Mouse (Mus musculus) stomach, embryonic 16.5 days (tissue): ENCODE measurements at regions not wholly inside any gene's neighbourhood (a gene's known extent, or its start where the extent isn't known, plus 50 kb on each side); places are given as distances from the start of the nearest gene placed in this dataset.

Experiments used
- ATAC-seq: fragments of 200-750 bp; cut with Nextera tagmentation; 2 replicates; pipeline ENCODE4 v1.8.0; 2017; ENCODE audit warnings: moderate number of reproducible peaks, moderate TSS enrichment; ENCODE audit not compliant: insufficient read depth, low FRiP score
- H3K27ac ChIP-seq: fragments of 300-500 bp; sonication (generic); 2 replicates; pipeline ENCODE4 v1.5.1; 2014; ENCODE audit warnings: low read length
- H3K27me3 ChIP-seq: fragments of 300-500 bp; sonication (generic); 2 replicates; pipeline ENCODE4 v1.6.1; 2014; ENCODE audit warnings: low read length, control low read depth, mixed read lengths; ENCODE audit not compliant: control insufficient read depth, insufficient read depth
- H3K36me3 ChIP-seq: fragments of 300-500 bp; sonication (generic); 2 replicates; pipeline ENCODE4 v1.6.1; 2014; ENCODE audit warnings: low read length; ENCODE audit not compliant: control insufficient read depth, insufficient read depth
- H3K4me1 ChIP-seq: fragments of 300-500 bp; sonication (generic); 2 replicates; pipeline ENCODE4 v1.6.1; 2014; ENCODE audit warnings: low read length, control low read depth, mixed read lengths; ENCODE audit not compliant: control insufficient read depth, insufficient read depth
- H3K4me2 ChIP-seq: fragments of 300-500 bp; sonication (generic); 2 replicates; pipeline ENCODE4 v1.6.1; 2014; ENCODE audit warnings: low read depth, low read length, mixed read lengths
- H3K4me3 ChIP-seq: fragments of 300-500 bp; sonication (generic); replicated peaks from 2 replicates; pipeline ENCODE4 v1.5.1; 2014; ENCODE audit warnings: mild to moderate bottlenecking, low read length
- H3K9ac ChIP-seq: fragments of 300-500 bp; sonication (generic); 2 replicates; pipeline ENCODE4 v1.6.1; 2014; ENCODE audit warnings: low read length
- H3K9me3 ChIP-seq: fragments of 300-500 bp; sonication (generic); replicated peaks from 2 replicates; pipeline ENCODE4 v1.6.1; 2016; ENCODE audit warnings: low read length, control low read depth; ENCODE audit not compliant: control insufficient read depth
- WGBS: fragments of 180-500 bp; shearing (Covaris S2); extraction: QIAGEN DNeasy Blood & Tissue Kit; methylation state at CpG from one replicate; pipeline ENCODE4 v1.1.7; 2014; 5-methylcytosine and 5-hydroxymethylcytosine counted together

- WGBS = 70% methylated on average over 3 of the region's 3 CpGs
- Histone ChIP-seq H3K27me3 (no peaks in the 10 kb centered on the region), H3K4me1 (no peaks in the 10 kb centered on the region), H3K36me3 (no peaks in the 10 kb centered on the region), H3K27ac (no peak overlapping the region), H3K9me3 (no peaks in the 10 kb centered on the region), H3K9ac (no peak overlapping the region), H3K4me3 (no peak overlapping the region), H3K4me2 (no peak overlapping the region)
- no peak for ATAC-seq
These were observed 803.5 kb upstream of the Chrm3 start for GRCm38 (mm10) chr13:11164130-11164529.

GRCm38 (mm10) chr13:11147268-11147667 lies 786.6 kb upstream of the Chrm3 start:
- no peaks in the 10 kb centered on the region for H3K4me1 ChIP-seq
- no peak overlapping the region for H3K9ac ChIP-seq
- H3K27ac ChIP-seq = no peak overlapping the region
- H3K36me3 ChIP-seq = no peaks in the 10 kb centered on the region
- no peak overlapping the region for H3K4me3 ChIP-seq
- no peak for ATAC-seq
- WGBS = 78% methylated on average over 3 of the region's 3 CpGs
- H3K4me2 ChIP-seq = no peak overlapping the region
- no peaks in the 10 kb centered on the region for H3K9me3 ChIP-seq
- H3K27me3 ChIP-seq = no peaks in the 10 kb centered on the region

GRCm38 (mm10) chr13:11107693-11108092 lies 747.0 kb upstream of the Chrm3 start:
- Histone ChIP-seq H3K4me1 (no peaks in the 10 kb centered on the region), H3K4me3 (no peak overlapping the region), H3K9me3 (no peaks in the 10 kb centered on the region), H3K36me3 (no peaks in the 10 kb centered on the region), H3K9ac (no peak overlapping the region), H3K4me2 (no peak overlapping the region), H3K27ac (no peak overlapping the region), H3K27me3 (no peaks in the 10 kb centered on the region)
- ATAC-seq = no peak
- WGBS = 84% methylated on average over 2 of the region's 2 CpGs

GRCm38 (mm10) chr13:11106426-11106825 lies 745.8 kb upstream of the Chrm3 start:
- Histone ChIP-seq H3K27me3 (no peaks in the 10 kb centered on the region), H3K4me2 (no peak overlapping the region), H3K4me3 (no peak overlapping the region), H3K9ac (no peak overlapping the region), H3K36me3 (no peaks in the 10 kb centered on the region), H3K27ac (no peak overlapping the region), H3K9me3 (no peaks in the 10 kb centered on the region), H3K4me1 (no peaks in the 10 kb centered on the region)
- WGBS = 84% methylated on average over 4 of the region's 4 CpGs
- ATAC-seq = no peak

- Histone ChIP-seq H3K36me3 (no peaks in the 10 kb centered on the region), H3K4me1 (no peaks in the 10 kb centered on the region), H3K27ac (no peak overlapping the region), H3K4me3 (no peak overlapping the region), H3K27me3 (no peaks in the 10 kb centered on the region), H3K9ac (no peak overlapping the region), H3K9me3 (no peaks in the 10 kb centered on the region), H3K4me2 (no peak overlapping the region)
- ATAC-seq = no peak
- WGBS = 44% methylated on average over 2 of the region's 2 CpGs
These were observed 744.9 kb upstream of the Chrm3 start for GRCm38 (mm10) chr13:11105571-11105970.

- no peaks in the 10 kb centered on the region for H3K36me3 ChIP-seq
- H3K27ac ChIP-seq = no peak overlapping the region
- no peaks in the 10 kb centered on the region for H3K4me1 ChIP-seq
- H3K4me3 ChIP-seq = no peak overlapping the region
- H3K27me3 ChIP-seq = no peaks in the 10 kb centered on the region
- H3K9me3 ChIP-seq = no peaks in the 10 kb centered on the region
- H3K9ac ChIP-seq = no peak overlapping the region
- H3K4me2 ChIP-seq = no peak overlapping the region
- ATAC-seq = no peak
These were observed 738.9 kb upstream of the Chrm3 start for GRCm38 (mm10) chr13:11099586-11099950.

GRCm38 (mm10) chr13:11098899-11099585 lies 738.4 kb upstream of the Chrm3 start:
- no peaks in the 10 kb centered on the region for H3K27me3 ChIP-seq
- H3K27ac ChIP-seq = no peak overlapping the region
- H3K4me3 ChIP-seq = no peak overlapping the region
- H3K4me2 ChIP-seq = no peak overlapping the region
- no peak overlapping the region for H3K9ac ChIP-seq
- H3K9me3 ChIP-seq = no peaks in the 10 kb centered on the region
- no peak for ATAC-seq
- no peaks in the 10 kb centered on the region for H3K4me1 ChIP-seq
- H3K36me3 ChIP-seq = no peaks in the 10 kb centered on the region
- 36% methylated on average over 4 of the region's 4 CpGs for WGBS

- H3K27ac ChIP-seq = no peak overlapping the region
- 44% methylated on average over 2 of the region's 2 CpGs for WGBS
- no peaks in the 10 kb centered on the region for H3K27me3 ChIP-seq
These were observed 732.3 kb upstream of the Chrm3 start for GRCm38 (mm10) chr13:11092911-11093310.

More at GRCm38 (mm10) chr13:11092911-11093310, 732.3 kb upstream of the Chrm3 start:
- no peak overlapping the region for H3K4me3 ChIP-seq
- H3K36me3 ChIP-seq = no peaks in the 10 kb centered on the region
- no peak overlapping the region for H3K9ac ChIP-seq
- no peak overlapping the region for H3K4me2 ChIP-seq
- peaks cover 7% of the 10 kb centered on the region; the same call in 1 of the 2 replicates for H3K9me3 ChIP-seq
- H3K4me1 ChIP-seq = no peaks in the 10 kb centered on the region
- no peak for ATAC-seq
